20 mouse cellular contexts compared by ENCODE assay signal in genomic region chr2:179158881-179159280, GRCm38 (mm10).
"Had no signal": no experiment of that assay in that cellular context is flagged by ENCODE, and none has a peak within 500 bp of the region (broad histone marks: within the 10 kb centered on the region; RNA-seq: fewer than 3 reads in every experiment).

No protein-coding gene starts in this region.

- H3K9ac ChIP-seq: liver, embryonic 14.5 days; lung, embryonic 14.5 days; midbrain, embryonic 12.5 days; neural tube, embryonic 13.5 days; neural tube, embryonic 15.5 days had no signal

- DNase-seq: lung, adult 18-20 months; lung, embryonic 14.5 days; lung, postnatal 10 days; lung, postnatal 4 days; midbrain, embryonic 14.5 days; retina, postnatal 1 day; right cerebral cortex, adult 18-20 months; right cerebral cortex, postnatal 25 days; right cerebral cortex, postnatal 4 days; spleen, adult 18-20 months; thymus, adult 18-20 months; thymus, postnatal 14 days; thymus, postnatal 36 days had no signal

- H3K27me3 ChIP-seq: midbrain, embryonic 12.5 days; neural tube, embryonic 13.5 days; neural tube, embryonic 15.5 days had no signal

- H3K4me2 ChIP-seq: lung, embryonic 14.5 days; midbrain, embryonic 12.5 days; neural tube, embryonic 13.5 days; neural tube, embryonic 15.5 days had no signal

- H3K4me3 ChIP-seq: midbrain, embryonic 10.5 days; midbrain, embryonic 12.5 days; myocyte; neural tube, embryonic 13.5 days; neural tube, embryonic 15.5 days had no signal

- H3K36me3 ChIP-seq: midbrain, embryonic 10.5 days; midbrain, embryonic 12.5 days; neural tube, embryonic 13.5 days; neural tube, embryonic 15.5 days had no signal

- H3K4me1 ChIP-seq: midbrain, embryonic 10.5 days had no signal

- ATAC-seq: midbrain, embryonic 16.5 days had no signal

- H3K27ac ChIP-seq: liver, embryonic 14.5 days; midbrain, embryonic 10.5 days; midbrain, embryonic 12.5 days; neural tube, embryonic 13.5 days; neural tube, embryonic 15.5 days had no signal

- H3K9me3 ChIP-seq: midbrain, embryonic 10.5 days; midbrain, embryonic 12.5 days; neural tube, embryonic 13.5 days; neural tube, embryonic 15.5 days had no signal
